Mouse (Mus musculus) cerebellum, adult 11 months (tissue): ENCODE results near the gene Ctf2.

Source experiments
- DNase-seq: peaks from one replicate; pipeline ENCODE4 v3.0.0; 2022

Gene Ctf2

GRCm38 (mm10) chr7:127681888-127682553 lies 49.9 kb downstream of the Ctf2 start:
- no peak for DNase-seq

GRCm38 (mm10) chr7:127680541-127680940 lies 51.4 kb downstream of the Ctf2 start:
- DNase-seq = no peak

GRCm38 (mm10) chr7:127678811-127679210 lies 53.2 kb downstream of the Ctf2 start:
- no peak for DNase-seq

- DNase-seq = no peak
These were observed 54.4 kb downstream of the Ctf2 start for GRCm38 (mm10) chr7:127677609-127678008.

GRCm38 (mm10) chr7:127677077-127677476 lies 54.9 kb downstream of the Ctf2 start:
- DNase-seq = peak; percentile 47

- DNase-seq = no peak
These were observed 56.6 kb downstream of the Ctf2 start for GRCm38 (mm10) chr7:127675391-127675811.

GRCm38 (mm10) chr7:127674977-127675376 lies 57.0 kb downstream of the Ctf2 start:
- DNase-seq = peak; percentile 82

- DNase-seq = no peak
These were observed 59.2 kb downstream of the Ctf2 start for GRCm38 (mm10) chr7:127672776-127673175.

GRCm38 (mm10) chr7:127671880-127672774 lies 59.8 kb downstream of the Ctf2 start:
- no peak for DNase-seq
